Mouse (Mus musculus) embryonic facial prominence, embryonic 15.5 days (tissue): ENCODE results near the gene Cadm1. TPM values are rescaled to one million over a fixed set of nuclear protein-coding genes. Genes with fewer than 3 reads are reported as not detected.

Experiments
- ATAC-seq: fragments of 200-750 bp; cut with Nextera tagmentation; 2 replicates; pipeline ENCODE4 v1.8.0; 2017; ENCODE audit warnings: low read depth, moderate TSS enrichment; ENCODE audit not compliant: insufficient number of reproducible peaks, low FRiP score, low TSS enrichment
- H3K27ac ChIP-seq: fragments of 300-500 bp; sonication (generic); replicated peaks from 2 replicates; pipeline ENCODE4 v1.5.1; 2015; ENCODE audit warnings: mild to moderate bottlenecking, inconsistent platforms
- H3K27me3 ChIP-seq: fragments of 300-500 bp; sonication (generic); 2 replicates; pipeline ENCODE4 v1.6.1; 2015; ENCODE audit warnings: inconsistent platforms
- H3K36me3 ChIP-seq: fragments of 300-500 bp; sonication (generic); 2 replicates; pipeline ENCODE4 v1.6.1; 2015; ENCODE audit warnings: mild to moderate bottlenecking, inconsistent platforms
- H3K4me1 ChIP-seq: fragments of 300-500 bp; sonication (generic); 2 replicates; pipeline ENCODE4 v1.6.1; 2015; ENCODE audit warnings: inconsistent platforms
- H3K4me2 ChIP-seq: fragments of 300-500 bp; sonication (generic); replicated peaks from 2 replicates; pipeline ENCODE4 v1.6.1; 2015; ENCODE audit warnings: mild to moderate bottlenecking, inconsistent platforms
- H3K4me3 ChIP-seq: fragments of 300-500 bp; sonication (generic); replicated peaks from 2 replicates; pipeline ENCODE4 v1.5.1; 2015; ENCODE audit warnings: mild to moderate bottlenecking, inconsistent platforms
- H3K9ac ChIP-seq: fragments of 300-500 bp; sonication (generic); 2 replicates; pipeline ENCODE4 v1.6.1; 2015; ENCODE audit warnings: inconsistent platforms
- H3K9me3 ChIP-seq: fragments of 300-500 bp; sonication (generic); replicated peaks from 2 replicates; pipeline ENCODE4 v1.6.1; 2016; ENCODE audit warnings: inconsistent platforms
- WGBS: fragments of 180-500 bp; shearing (Covaris S2); methylation state at CpG from one replicate; pipeline ENCODE4 v1.1.7; 2015; 5-methylcytosine and 5-hydroxymethylcytosine counted together
- polyA plus RNA-seq: library from polyadenylated mRNA; unstranded; fragments of >200 nt; fragmentation: Nextera tagmentation; extraction: Ambion mirVana; gene quantifications from 2 replicates; pipeline ENCODE4 v1.2.1, GENCODE M21; 2015

Gene Cadm1
- polyA plus RNA-seq, 1 experiment from 2014 or later: 65.2 TPM

DNA sequence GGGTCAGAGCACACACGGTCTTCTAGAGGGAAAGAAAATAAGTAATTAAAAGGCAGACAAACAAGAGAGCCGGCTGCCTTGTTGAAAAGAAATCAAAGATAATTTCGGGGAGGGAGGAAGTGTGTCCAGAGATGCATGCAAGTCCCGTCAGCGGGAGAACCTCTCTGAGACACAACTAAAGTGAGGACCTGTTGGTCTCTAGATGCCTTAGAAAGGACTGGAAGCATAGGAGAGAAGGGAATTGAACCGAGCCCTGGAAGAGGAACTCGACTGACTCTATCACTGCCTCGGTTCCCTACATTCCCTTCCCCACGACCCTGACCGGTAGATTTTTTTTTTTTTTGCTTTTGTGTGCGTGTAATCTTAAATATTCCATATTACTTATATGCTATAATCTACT is 791 bp upstream of the Cadm1 start:
- ATAC-seq: no peak
- peak overlapping the region; percentile 77; the same call in 1 of the 2 replicates for H3K27ac ChIP-seq
- H3K9me3 ChIP-seq: no peaks in the 10 kb centered on the region
- 0 out of 2 replicates have a peak overlapping the region, but pooled peaks have one; percentile 57 for H3K9ac ChIP-seq
- peaks cover 34% of the 10 kb centered on the region for H3K4me1 ChIP-seq
- no peaks in the 10 kb centered on the region for H3K36me3 ChIP-seq
- WGBS: 8% methylated on average over 11 of the region's 11 CpGs
- peak overlapping the region; percentile 94 for H3K4me2 ChIP-seq
- peaks cover 20% of the 10 kb centered on the region; the same call in 1 of the 2 replicates for H3K27me3 ChIP-seq
- peak overlapping the region; percentile 72 for H3K4me3 ChIP-seq

DNA sequence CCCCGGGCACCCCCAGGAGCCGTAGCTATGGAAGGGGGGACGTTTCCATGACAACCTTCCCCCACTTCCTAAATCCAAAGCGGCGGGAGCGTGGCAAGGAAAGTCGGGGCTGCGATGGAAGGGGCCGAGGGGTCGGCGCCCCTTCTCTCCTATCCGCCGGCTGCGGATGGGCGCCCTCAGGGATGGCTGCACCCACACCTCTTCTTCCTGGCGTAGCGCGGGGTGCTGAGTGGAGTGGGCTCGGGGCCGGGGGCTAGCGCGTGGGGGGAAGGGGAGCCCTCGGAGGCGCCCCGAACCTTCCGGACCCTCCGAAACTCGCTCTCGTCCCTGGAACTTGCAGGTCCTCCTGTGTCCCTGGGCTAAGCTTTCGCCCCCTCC is 560 bp downstream of the Cadm1 start:
- WGBS: 0% methylated on average over 29 of the region's 30 CpGs
- H3K27ac ChIP-seq: peak overlapping the region; percentile 69
- H3K4me2 ChIP-seq: peak overlapping the region; percentile 94
- peak overlapping the region; percentile 72 for H3K4me3 ChIP-seq
- peak overlapping the region; percentile 54 for H3K9ac ChIP-seq
- no peaks in the 10 kb centered on the region for H3K9me3 ChIP-seq
- peaks cover 25% of the 10 kb centered on the region; the same call in 1 of the 2 replicates for H3K27me3 ChIP-seq
- peak; percentile 36; the same call in 1 of the 2 replicates for ATAC-seq
- H3K4me1 ChIP-seq: peaks cover 34% of the 10 kb centered on the region
- H3K36me3 ChIP-seq: no peaks in the 10 kb centered on the region

DNA sequence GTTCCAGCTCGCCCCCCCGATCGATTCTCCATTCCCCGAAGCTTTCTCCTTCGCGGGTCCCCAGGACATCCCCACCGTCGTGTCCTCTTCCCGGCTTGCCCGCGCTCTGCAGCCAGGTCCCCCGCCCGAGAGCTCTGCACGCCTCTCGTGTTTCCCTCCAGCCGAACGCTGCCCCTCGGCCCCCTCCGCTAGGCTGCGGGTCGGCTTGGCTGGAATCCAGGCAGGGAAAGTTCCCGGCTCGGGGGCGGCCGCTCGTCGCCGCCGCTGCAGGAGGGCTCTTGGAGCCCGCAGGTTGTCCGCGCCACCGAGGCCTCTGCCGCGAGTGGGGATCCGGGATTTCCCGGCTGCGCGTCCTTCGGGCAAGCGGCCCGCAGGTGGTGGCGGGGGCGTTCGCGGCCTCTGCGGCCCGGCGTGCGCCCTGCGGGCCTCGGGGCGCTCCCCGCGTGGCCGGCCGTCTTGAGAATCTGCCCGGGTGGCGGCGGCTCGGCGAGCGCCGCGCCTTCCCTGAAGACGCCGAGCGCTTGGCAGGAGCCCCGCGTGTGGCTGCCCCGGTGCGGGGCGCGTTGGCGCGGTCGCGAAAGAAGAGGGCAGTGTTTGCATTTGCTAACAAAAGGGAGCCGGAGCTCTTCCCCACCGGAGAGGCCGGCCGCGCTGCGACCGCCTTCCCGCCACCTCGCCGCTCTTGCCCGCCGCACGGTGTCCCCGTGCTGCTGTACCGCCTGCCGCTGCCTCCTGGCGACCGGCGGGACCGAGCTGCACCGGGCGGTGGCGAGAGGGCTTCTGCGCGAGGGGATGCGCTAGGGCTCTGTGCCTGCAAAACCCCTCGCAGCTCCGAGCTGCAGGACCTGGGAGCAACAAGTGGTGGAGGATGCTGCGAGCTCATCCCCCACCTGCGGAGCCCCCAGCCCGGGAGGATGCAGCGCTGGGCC is 1.2 kb downstream of the Cadm1 start:
- no peak; the same call in 1 of the 2 replicates for ATAC-seq
- H3K9me3 ChIP-seq: no peaks in the 10 kb centered on the region
- H3K9ac ChIP-seq: peak overlapping the region; percentile 54
- H3K4me2 ChIP-seq: peak overlapping the region; percentile 94
- under 1% methylated on average over 105 of the region's 110 CpGs for WGBS
- peak overlapping the region; percentile 69 for H3K27ac ChIP-seq
- H3K36me3 ChIP-seq: no peaks in the 10 kb centered on the region
- H3K4me3 ChIP-seq: peak overlapping the region; percentile 72
- H3K4me1 ChIP-seq: peaks cover 34% of the 10 kb centered on the region
- peaks cover 25% of the 10 kb centered on the region; the same call in 1 of the 2 replicates for H3K27me3 ChIP-seq

DNA sequence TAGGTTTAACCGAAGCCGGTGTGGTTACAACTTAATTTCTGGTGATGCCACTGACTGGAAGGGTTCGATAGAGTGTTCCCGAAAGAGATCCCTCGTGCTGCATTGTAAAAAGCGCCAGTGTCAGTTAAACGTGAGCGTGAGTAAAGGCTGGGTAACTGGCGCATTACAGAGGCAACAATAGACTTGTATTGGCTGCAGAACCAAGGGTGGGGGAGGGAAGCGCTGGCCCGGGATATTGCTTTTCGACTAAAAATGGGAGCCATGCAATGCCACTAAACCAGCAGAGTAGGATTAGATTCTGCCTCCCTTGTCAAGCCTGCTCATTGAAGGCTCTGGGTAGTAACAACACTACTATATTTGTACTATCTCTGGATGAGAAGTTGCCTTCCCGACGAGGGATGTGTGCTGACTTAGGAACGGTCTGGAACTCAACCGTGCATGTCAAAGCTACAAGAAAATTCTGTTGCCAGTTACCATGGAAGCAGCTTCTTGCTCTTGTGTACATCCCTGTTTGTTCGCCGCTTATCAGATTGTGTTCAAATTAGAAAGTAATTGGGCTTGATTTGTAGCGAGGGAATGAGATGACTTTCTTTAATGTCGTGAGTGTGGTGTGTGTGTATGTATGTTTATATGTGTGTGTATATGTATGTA is 2.4 kb downstream of the Cadm1 start:
- 3% methylated on average over 20 of the region's 20 CpGs for whole genome bisulfite sequencing
- Histone ChIP-seq H3K36me3 (no peaks in the 10 kb centered on the region), H3K9me3 (no peaks in the 10 kb centered on the region), H3K27me3 (peaks cover 24% of the 10 kb centered on the region; the same call in 1 of the 2 replicates), H3K4me2 (peak overlapping the region; percentile 94), H3K4me1 (peaks cover 34% of the 10 kb centered on the region), H3K4me3 (peak overlapping the region; percentile 72), H3K9ac (no peak overlapping the region), H3K27ac (no peak overlapping the region)
- ATAC-seq: no peak

GRCm38 (mm10) chr9:47533461-47533860 is 3.5 kb downstream of the Cadm1 start:
- Histone ChIP-seq H3K4me2 (0 out of 2 replicates have a peak overlapping the region, but pooled peaks have one; percentile 0), H3K36me3 (no peaks in the 10 kb centered on the region), H3K9ac (no peak overlapping the region), H3K27ac (no peak overlapping the region), H3K27me3 (peaks cover 23% of the 10 kb centered on the region; the same call in 1 of the 2 replicates), H3K4me3 (no peak overlapping the region), H3K9me3 (no peaks in the 10 kb centered on the region), H3K4me1 (peaks cover 34% of the 10 kb centered on the region)
- ATAC-seq: no peak
- WGBS: 26% methylated on average over 8 of the region's 8 CpGs

GRCm38 (mm10) chr9:47534573-47535475 is 4.9 kb downstream of the Cadm1 start:
- no peak for ATAC-seq
- 86% methylated on average over 11 of the region's 11 CpGs for WGBS
- Histone ChIP-seq H3K4me1 (peaks cover 34% of the 10 kb centered on the region), H3K9me3 (no peaks in the 10 kb centered on the region), H3K4me3 (no peak overlapping the region), H3K27me3 (peaks cover 23% of the 10 kb centered on the region; the same call in 1 of the 2 replicates), H3K27ac (no peak overlapping the region), H3K9ac (no peak overlapping the region), H3K36me3 (no peaks in the 10 kb centered on the region), H3K4me2 (no peak overlapping the region)

GRCm38 (mm10) chr9:47545245-47545644 is 15.3 kb downstream of the Cadm1 start:
- Histone ChIP-seq H3K27ac (no peak overlapping the region), H3K9ac (no peak overlapping the region), H3K4me3 (no peak overlapping the region), H3K4me2 (peak overlapping the region; percentile 25), H3K4me1 (peaks cover 12% of the 10 kb centered on the region), H3K9me3 (no peaks in the 10 kb centered on the region), H3K36me3 (no peaks in the 10 kb centered on the region), H3K27me3 (peaks cover 7% of the 10 kb centered on the region; the same call in 1 of the 2 replicates)
- 40% methylated on average over 7 of the region's 7 CpGs for WGBS
- no peak for ATAC-seq

DNA sequence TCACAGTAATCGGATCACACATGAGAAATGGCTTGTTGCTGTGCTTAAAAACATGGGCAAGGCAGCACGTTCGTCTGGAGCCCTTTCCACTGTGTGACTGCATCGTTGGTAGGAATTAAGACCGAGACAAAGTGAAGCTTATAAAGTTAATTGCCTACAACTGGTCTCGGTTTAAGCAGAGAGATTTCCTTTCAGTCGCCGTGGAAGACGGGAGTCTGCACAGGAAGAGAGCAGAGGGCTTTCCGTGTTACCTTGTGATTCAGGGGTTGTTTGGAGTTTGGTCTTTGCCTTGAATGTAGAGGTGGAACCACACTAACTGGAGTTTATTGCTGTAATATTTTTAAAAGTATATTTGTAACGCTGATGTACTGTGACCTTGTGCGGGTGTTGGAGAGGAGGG is 15.7 kb downstream of the Cadm1 start:
- peaks cover 12% of the 10 kb centered on the region for H3K4me1 ChIP-seq
- H3K4me2 ChIP-seq: peak overlapping the region; percentile 25
- H3K36me3 ChIP-seq: no peaks in the 10 kb centered on the region
- no peak overlapping the region for H3K27ac ChIP-seq
- H3K27me3 ChIP-seq: peaks cover 7% of the 10 kb centered on the region; the same call in 1 of the 2 replicates
- H3K9me3 ChIP-seq: no peaks in the 10 kb centered on the region
- no peak overlapping the region for H3K9ac ChIP-seq
- WGBS: 11% methylated on average over 12 of the region's 12 CpGs
- no peak for ATAC-seq
- H3K4me3 ChIP-seq: peak overlapping the region; percentile 12; the same call in 1 of the 2 replicates

DNA sequence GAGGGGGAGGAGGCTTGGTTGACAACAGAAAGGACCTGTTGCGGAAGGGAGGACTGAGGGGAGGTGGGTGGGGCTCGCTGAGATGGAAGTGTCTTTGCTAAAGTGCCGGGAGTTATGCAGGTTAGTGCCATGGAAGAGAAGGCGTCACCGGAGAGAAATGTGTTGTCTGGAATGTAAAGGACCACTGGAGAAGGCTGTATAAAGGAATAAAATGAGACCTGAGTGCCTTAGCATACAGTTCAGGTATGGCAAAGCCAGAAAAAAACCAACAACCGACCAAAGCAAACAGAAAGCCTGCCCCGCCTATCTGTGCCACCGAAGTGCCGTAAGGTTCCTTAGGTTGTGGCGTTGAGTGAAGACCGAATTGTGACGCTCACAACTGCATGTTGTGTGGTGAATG is 18.4 kb downstream of the Cadm1 start:
- peaks cover 12% of the 10 kb centered on the region for H3K4me1 ChIP-seq
- no peak for ATAC-seq
- no peak overlapping the region for H3K9ac ChIP-seq
- H3K36me3 ChIP-seq: no peaks in the 10 kb centered on the region
- H3K4me2 ChIP-seq: no peak overlapping the region
- peaks cover 7% of the 10 kb centered on the region; the same call in 1 of the 2 replicates for H3K27me3 ChIP-seq
- no peak overlapping the region for H3K4me3 ChIP-seq
- H3K9me3 ChIP-seq: no peaks in the 10 kb centered on the region
- WGBS: 94% methylated on average over 12 of the region's 12 CpGs
- H3K27ac ChIP-seq: no peak overlapping the region

- ATAC-seq: no peak
- peaks cover 7% of the 10 kb centered on the region; the same call in 1 of the 2 replicates for H3K27me3 ChIP-seq
- H3K4me2 ChIP-seq: no peak overlapping the region
- H3K36me3 ChIP-seq: no peaks in the 10 kb centered on the region
- H3K4me3 ChIP-seq: no peak overlapping the region
- WGBS: 92% methylated on average over 5 of the region's 5 CpGs
- H3K4me1 ChIP-seq: peaks cover 12% of the 10 kb centered on the region
- H3K9me3 ChIP-seq: no peaks in the 10 kb centered on the region
- H3K9ac ChIP-seq: no peak overlapping the region
- H3K27ac ChIP-seq: no peak overlapping the region
These were observed 18.9 kb downstream of the Cadm1 start for GRCm38 (mm10) chr9:47548916-47549315.
